Mouse (Mus musculus): ENCODE results near the gene 4931406P16Rik.

GRCm38 (mm10) chr7:34321958-34322357 is 8.6 kb upstream of the 4931406P16Rik start:
- TF ChIP-seq CTCF (IDR thresholded peaks at IDR 0.05; ENCODE audit: control insufficient read depth, insufficient read depth, insufficient replicate concordance, low read depth, low read length) (no peak), POLR2A (IDR thresholded peaks at IDR 0.05; ENCODE audit: control insufficient read depth, low read depth, low read length) (no peak)

Measured in testis, adult 2 months (tissue).